Mouse (Mus musculus) spleen, adult 18-20 months (tissue): Measurements from ENCODE around the gene Diaph3.
A peak's percentile ranks its signal among the peaks of the same experiment; 100 is the strongest.

Experiments
- DNase-seq, 2 experiments: peaks; one replicate each; pipeline ENCODE4 v3.0.0; 2022; ENCODE audit warnings: mixed read lengths in 2 of 2

The Diaph3 gene

DNA sequence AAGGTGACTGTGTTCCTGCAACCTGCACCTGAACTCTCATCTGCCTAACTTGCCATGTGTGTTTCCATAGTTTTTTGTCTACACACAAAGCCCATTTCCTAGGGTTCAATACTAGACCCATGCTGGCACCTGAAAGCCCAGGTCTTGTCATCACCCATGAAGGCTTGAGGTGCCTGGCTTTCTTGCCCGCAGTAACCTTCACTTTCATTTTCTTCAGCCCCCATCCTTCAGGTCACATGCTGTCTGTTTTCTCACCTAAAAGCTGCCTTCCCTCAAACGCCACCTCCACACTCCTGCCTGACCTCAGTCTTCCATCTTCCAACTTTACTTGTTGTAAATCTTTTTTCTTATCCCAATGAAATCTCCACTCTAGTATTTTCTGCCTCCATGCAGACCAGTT, 61.3 kb downstream of the Diaph3 start:
- DNase-seq: no peak

DNA sequence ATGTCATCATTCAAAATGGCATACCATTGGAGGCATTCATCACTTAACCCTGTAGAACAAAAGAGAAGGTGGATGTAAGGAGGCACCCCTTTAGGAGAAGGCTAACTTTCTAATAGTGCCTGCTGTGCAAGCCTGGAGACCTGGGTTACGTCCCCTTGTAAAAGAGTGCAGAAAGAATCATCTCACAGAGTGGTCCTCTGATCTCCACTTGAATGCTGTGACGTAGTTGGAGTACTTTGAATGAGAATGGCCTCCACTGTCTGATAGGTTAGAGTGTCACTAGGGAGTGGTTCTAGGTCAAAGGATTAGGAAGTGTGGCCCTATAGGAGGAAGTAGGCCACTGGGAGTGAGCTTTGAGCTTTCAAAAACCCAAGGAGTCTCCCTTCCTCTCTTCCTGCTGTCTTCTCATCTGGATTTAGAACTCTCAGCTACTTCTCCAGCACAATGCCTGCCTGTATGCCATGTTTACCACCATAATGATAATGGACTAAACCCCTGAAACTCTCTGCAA, 66.0 kb downstream of the Diaph3 start:
- no peak for DNase-seq

DNA sequence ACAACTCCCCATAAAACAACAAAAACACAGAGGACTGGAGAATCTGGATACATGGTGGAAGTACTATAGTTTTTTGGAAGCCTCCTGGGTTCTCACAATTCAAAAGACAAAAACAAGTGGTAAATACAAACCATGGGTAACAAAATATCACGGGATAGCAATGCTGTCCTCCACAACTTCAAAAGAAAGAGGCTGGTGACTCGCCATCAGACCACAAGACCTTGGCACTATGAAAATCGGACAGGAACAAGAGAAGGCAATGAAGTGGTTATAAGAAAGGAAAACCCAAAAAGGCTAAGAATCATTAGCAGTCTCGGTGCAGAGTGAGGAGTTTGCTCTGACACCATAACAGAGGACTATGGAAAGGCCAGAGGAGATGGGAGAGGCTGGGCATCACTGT, 76.8 kb downstream of the Diaph3 start:
- DNase-seq: no peak

DNA sequence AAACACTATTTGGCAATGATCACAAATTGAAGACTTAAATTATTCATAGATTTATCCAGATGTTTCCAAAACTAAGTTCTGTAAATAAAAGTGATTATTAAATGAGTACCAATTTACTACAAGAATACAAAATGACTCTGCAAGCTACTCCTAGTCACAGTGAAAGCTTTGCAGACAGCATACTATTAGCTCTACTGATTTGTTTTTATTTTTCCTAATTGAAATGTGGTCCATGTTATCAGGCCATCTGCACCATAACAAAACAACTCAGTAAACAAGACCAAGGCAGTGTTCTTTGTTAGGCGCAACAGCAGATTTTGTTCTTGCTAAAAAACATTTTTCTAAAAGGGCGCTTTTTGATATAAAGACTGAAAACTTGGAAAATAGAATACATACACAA, 84.9 kb downstream of the Diaph3 start:
- no peak for DNase-seq

- no peak for DNase-seq
Observed at GRCm38 (mm10) chr14:87051187-87051586, 89.8 kb downstream of the Diaph3 start.

GRCm38 (mm10) chr14:87044401-87044806, 96.6 kb downstream of the Diaph3 start:
- DNase-seq: no peak

GRCm38 (mm10) chr14:87020240-87020639, 120.8 kb downstream of the Diaph3 start:
- DNase-seq: no peak

GRCm38 (mm10) chr14:87019687-87020086, 121.3 kb downstream of the Diaph3 start:
- DNase-seq: no peak

DNA sequence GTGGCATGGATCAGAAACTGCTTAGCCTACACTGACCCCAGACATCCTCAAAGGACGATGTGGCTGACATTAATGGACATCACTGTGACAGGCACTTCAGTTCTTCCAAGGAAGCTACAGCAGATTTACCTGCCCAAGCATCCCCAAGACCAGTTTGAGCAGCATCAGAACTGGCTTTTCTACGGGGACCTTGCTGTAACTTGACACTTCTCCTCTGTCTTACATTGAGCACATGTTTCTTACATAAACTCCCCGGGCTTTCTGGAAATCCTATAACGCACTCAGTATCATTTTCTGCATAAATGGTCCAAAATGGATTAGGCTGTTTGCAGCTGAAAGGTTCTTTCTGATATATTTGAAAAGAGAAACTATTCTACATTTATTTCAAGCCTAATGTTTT, 143.7 kb downstream of the Diaph3 start:
- no peak for DNase-seq

DNA sequence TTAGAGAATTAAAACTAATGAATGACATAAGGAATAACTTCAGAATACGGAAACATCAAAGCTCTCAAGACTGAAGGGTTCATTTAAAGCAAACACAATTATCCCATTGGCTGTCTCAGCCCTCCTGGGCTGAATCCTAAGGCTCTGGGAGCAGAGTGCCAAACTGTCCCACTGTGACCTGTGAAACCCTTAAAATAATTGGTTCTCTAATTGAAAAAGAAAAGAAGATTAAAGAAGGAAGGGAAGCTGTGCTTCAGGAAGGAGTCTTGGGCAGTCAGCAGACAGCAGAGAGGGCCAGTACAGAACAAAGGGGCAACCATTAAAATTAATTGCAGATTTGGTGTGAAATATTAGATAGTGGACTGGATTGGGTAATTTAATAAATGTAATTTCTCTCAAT, 189.9 kb downstream of the Diaph3 start:
- no peak for DNase-seq

DNA sequence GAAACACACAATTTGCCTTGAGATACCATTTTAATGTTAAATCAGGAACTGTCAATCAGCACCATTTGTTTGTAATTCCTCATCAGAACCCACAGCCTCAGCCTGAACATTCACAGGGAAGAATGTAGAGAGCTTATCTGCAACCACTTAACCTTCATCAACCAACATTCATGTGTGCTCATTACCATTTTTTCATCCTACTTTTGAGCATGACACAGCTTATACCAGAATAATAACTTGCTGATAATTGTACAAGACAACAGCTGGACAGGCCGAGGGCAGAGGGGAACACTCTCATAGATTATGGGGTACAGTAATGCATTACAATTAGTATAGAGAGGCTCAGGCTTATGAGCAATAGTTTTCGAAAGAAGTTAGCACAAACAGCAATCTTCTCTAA, 203.1 kb downstream of the Diaph3 start:
- DNase-seq: no peak

GRCm38 (mm10) chr14:86936424-86936823, 204.6 kb downstream of the Diaph3 start:
- DNase-seq: no peak

DNA sequence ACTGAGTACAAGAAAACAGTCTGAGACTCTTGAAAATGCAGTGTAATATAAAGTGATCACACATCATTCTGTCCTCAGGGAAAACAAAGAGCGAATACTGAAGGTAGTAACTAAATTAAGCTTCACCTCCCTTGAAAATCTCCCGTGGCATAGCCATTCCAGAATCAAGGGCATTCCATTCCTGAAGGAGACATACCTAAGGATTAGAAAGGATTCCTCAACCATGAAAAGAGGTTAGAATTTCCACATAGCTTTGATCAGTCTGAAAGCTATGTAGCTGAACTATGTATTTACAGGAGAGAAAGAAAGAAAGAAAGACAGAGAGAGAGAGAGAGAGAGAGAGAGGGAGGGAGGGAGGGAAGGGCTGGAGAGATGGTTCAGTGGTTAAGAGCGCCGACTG, 210.3 kb downstream of the Diaph3 start:
- no peak for DNase-seq

- DNase-seq: no peak
Observed at GRCm38 (mm10) chr14:86926827-86927226, 214.2 kb downstream of the Diaph3 start.

DNA sequence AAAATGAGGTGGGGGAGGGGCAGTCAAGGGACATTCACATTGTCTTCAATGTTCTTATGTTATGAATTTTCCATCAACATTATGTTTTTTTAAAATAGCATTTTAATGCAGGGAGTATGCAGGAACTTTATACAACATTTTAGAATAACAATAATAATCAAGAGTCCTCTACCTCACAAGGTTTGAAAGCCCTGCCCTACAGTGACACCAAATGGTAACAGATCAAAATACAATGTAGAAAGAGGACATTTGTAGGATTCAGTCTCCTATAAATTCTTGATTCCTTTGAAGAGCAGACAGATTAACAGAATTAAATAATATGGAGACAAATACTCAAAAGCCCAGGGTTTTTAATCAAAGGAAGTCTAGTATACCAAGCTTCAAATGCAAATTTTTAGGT, 242.1 kb downstream of the Diaph3 start:
- no peak for DNase-seq

DNA sequence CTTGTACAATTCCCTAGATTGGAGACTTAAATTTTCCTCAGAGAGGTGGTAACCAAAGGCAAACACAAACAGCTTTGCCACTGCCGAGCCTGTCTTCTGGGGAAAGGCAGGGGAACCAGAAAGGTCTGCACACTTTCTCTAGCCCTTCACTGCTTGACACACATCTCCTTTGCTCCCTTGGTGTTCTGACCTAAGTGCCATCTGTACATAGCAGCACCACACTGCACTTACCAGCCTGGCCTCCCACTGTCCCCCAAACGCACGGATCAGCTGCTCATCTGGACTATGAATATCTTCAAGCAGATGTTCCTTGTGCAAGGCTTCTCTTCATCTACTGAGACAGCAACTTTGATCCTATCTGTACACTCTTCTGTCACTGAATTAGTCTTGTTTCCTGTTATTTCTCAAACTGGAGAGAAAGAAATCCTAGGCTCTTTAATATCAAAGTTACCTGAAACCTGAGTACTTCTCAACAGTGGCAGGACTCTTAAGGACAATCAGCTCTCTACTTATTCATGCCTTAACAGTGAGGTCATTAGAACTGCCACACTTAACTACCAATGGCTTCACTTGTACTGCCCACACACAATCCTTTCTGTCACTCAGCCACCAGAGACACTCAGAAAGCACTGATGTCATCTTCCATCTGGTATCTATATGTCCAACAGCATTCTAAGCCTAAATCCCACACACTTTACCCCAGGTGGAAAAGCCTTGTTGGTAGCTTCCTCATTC, 251.8 kb downstream of the Diaph3 start:
- DNase-seq: no peak

DNA sequence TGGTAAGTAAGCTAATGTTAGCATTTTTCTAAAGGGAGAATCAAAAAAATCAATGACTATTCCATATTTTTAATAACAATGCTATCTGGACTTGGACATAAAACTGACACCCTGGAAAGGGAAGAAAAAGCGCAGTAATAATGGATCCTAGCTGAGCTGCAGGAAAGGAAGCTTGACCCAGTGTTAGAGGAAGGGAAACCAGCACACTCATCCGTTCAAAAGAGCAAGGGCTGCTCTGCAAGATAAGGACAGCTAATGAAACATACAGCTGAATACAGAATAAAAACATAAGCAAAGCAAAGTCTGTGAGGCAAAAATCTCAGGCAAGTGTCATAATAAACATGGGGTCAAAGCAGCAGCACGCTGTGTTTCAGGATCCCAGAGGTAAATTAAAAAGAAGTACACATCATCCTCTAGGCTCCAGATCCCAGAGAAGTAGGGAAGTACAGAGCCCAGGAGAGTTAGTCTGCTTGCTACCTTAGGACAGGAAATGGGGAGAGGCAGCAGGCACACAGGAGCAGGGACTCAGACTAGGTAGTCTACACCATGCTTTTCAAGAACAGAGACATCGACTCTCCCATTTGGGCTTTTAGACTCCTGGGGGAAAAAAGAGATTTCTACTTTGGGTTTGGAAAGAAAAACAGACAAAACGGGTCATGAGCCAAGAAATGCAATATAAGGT, 255.5 kb downstream of the Diaph3 start:
- no peak for DNase-seq

GRCm38 (mm10) chr14:86869536-86869935, 271.5 kb downstream of the Diaph3 start:
- peak in 1 of 2 experiments; percentile 9 for DNase-seq

GRCm38 (mm10) chr14:86867143-86867542, 273.9 kb downstream of the Diaph3 start:
- DNase-seq: no peak

- no peak for DNase-seq
Observed at GRCm38 (mm10) chr14:86864053-86864452, 277.0 kb downstream of the Diaph3 start.

DNA sequence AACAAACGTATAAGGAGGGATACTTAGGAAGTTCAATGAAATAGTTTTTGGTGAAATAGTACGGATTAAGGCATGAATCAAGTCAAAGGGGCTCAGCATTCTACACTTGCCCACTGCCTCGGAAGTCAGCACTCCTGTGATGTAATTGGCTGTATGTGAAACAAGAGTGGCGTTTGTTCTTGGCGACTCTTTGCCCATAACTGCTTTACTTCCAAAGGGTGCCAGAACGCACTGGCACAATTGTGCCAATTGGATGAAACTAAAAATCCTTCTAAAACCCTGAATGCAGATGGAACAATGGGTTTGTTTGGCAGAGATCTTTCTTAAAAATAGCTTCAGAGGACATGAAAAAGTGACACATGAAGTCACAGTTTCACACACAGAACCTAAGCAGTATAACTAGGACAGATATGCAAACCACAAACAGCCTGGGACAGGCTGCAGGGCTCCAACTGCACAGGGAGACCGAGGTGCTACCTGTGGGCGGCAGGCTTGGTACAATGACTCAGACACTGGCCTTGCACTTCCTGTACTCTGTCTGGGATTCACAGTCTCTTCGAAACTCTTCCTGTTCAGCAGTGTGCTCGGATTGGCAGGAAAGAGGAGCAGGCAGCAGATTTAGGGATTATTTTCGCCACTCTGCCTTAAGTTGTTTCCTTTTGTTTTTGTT, 279.6 kb downstream of the Diaph3 start:
- no peak for DNase-seq

GRCm38 (mm10) chr14:86847154-86847810, 293.8 kb downstream of the Diaph3 start:
- DNase-seq: no peak

DNA sequence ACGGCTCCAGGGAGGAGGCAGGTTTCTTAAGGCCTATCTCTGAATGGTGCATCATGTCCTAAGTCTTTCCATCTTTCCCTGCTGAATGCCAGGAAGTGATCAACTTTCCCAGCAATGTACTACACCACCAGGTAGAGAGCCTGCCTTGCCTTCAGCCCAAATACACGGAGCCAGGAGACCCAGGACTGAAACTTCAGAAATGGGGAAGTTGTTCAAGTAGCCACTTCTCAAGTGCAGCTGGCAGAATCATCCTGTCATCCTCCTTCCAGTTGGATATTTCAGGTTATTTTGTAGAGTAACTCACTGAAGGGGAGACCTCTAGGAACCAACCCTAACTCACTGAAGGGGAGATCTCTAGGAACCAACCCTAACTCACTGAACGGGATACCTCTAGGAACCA, 297.0 kb downstream of the Diaph3 start:
- no peak for DNase-seq
